Mouse (Mus musculus): Measurements from ENCODE around the gene Pomgnt2.

DNA sequence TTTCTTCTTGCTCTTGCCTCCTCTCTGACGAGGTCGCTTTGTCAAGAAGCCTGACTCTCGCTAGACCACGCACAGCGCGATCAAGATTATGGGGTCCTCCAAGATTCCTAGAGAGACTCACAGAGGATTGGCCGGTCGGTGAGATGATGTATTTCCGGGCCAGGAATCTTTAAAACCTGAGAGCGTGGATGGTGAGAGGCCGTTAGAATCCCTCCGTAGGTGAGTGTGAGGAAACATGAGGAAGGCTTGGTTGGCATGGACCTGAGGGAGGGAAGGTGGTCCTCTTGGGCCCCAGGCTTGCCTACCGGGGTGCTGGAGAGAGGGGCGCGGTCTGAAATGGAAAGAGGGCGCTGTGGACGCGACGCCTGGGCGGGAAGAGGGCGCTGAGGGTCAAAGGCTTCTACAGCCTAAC, 59.0 kb downstream of the Pomgnt2 start:
- TF ChIP-seq CTCF (IDR thresholded peaks at IDR 0.05; ENCODE audit: low read depth, low read length) (no peak), GATA1 (IDR thresholded peaks at IDR 0.05; ENCODE audit: borderline replicate concordance, low read length) (no peak), TAL1 (conservative IDR thresholded peaks at IDR 0.05; ENCODE audit: low read depth, low read length) (no peak), GATA2 (IDR thresholded peaks at IDR 0.05; ENCODE audit: borderline replicate concordance, low read depth, low read length) (no peak), POLR2AphosphoS5 (IDR thresholded peaks at IDR 0.05; ENCODE audit: insufficient replicate concordance, low read depth, low read length) (no peak)

Data from G1E (cell line).